Mouse (Mus musculus) brain, embryonic 18.5 days (tissue): ENCODE data around the gene Lrrd1.
"Not testable (repeated sequence)": the region's sequence is repeated elsewhere in the genome, so short reads cannot be mapped to it uniquely, and the experiment has no call there.

Experiments used
- DNase-seq: peaks from one replicate; pipeline ENCODE4 v3.0.0-alpha.2; 2012; ENCODE audit warnings: low read depth, low spot score

Lrrd1 gene

GRCm38 (mm10) chr5:3845026-3845425 is at the start of gene Lrrd1:
Gene Lrrd1, plus strand, starts transcription at chr5:3845173.
- DNase-seq: no peak

- not testable (repeated sequence) for DNase-seq
Measured at GRCm38 (mm10) chr5:3797101-3797500, 47.9 kb upstream of the Lrrd1 start.

GRCm38 (mm10) chr5:3798656-3799055 is 46.3 kb upstream of the Lrrd1 start:
- DNase-seq: not testable (repeated sequence)

- no peak for DNase-seq
Measured at GRCm38 (mm10) chr5:3800041-3800440, 44.9 kb upstream of the Lrrd1 start.

- DNase-seq: no peak
Measured at GRCm38 (mm10) chr5:3800881-3801280, 44.1 kb upstream of the Lrrd1 start.

- no peak for DNase-seq
Measured at GRCm38 (mm10) chr5:3801672-3802432, 43.1 kb upstream of the Lrrd1 start.

- peak; percentile 79 for DNase-seq
Measured at GRCm38 (mm10) chr5:3802433-3803291, 42.3 kb upstream of the Lrrd1 start, which contains the start of the genes Ankib1 and Krit1. Gene Ankib1, minus strand, starts transcription at chr5:3802925. Gene Krit1, plus strand, starts transcription at chr5:3803184.

GRCm38 (mm10) chr5:3803292-3804165 is 41.4 kb upstream of the Lrrd1 start:
- DNase-seq: no peak

GRCm38 (mm10) chr5:3808472-3808871 is 36.5 kb upstream of the Lrrd1 start:
- no peak for DNase-seq

- no peak for DNase-seq
Measured at GRCm38 (mm10) chr5:3834107-3834506, 10.9 kb upstream of the Lrrd1 start.

- no peak for DNase-seq
Measured at GRCm38 (mm10) chr5:3870161-3870560, 25.2 kb downstream of the Lrrd1 start.

- DNase-seq: no peak
Measured at GRCm38 (mm10) chr5:3872348-3872747, 27.4 kb downstream of the Lrrd1 start.

GRCm38 (mm10) chr5:3873485-3873884 is 28.5 kb downstream of the Lrrd1 start:
- no peak for DNase-seq

GRCm38 (mm10) chr5:3886862-3887261 is 41.9 kb downstream of the Lrrd1 start:
- not testable (repeated sequence) for DNase-seq

GRCm38 (mm10) chr5:3889201-3889600 is 44.2 kb downstream of the Lrrd1 start:
- no peak for DNase-seq

GRCm38 (mm10) chr5:3893459-3894293 is 48.7 kb downstream of the Lrrd1 start, which contains the start of gene Mterf1a:
Gene Mterf1a, minus strand, starts transcription at chr5:3893933.
- DNase-seq: not testable (repeated sequence)

- not testable (repeated sequence) for DNase-seq
Measured at GRCm38 (mm10) chr5:3894294-3894619, 49.3 kb downstream of the Lrrd1 start.

- no peak for DNase-seq
Measured at GRCm38 (mm10) chr5:3905471-3905870, 60.5 kb downstream of the Lrrd1 start.
